Mouse (Mus musculus): ENCODE data around the gene Aicda.
"Not testable (repeated sequence)": the region's sequence is repeated elsewhere in the genome, so short reads cannot be mapped to it uniquely, and the experiment has no call there.

Gene Aicda

DNA sequence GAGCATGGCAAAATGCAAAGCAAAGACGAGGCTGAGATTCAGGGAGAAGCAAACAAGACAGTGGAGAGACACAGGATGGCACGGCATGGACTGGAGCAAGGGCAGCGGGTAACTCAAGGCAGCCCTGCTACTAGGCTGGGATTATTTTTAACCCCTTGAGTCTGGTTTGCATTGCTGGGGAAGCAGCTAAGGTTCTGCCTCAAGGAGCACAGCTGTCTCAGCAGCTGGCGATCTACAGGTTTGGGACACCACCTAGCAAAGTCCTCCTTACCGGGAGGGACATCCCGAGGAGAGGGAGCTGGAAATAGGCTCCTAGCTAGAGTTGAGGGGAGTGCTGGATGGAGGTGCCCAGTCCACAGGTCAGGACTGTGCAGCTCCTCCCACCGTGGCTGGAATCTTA lies 1.7 kb downstream of the Aicda start:
- DNase-seq (ENCODE audit: low read depth, low spot score) = no peak

DNA sequence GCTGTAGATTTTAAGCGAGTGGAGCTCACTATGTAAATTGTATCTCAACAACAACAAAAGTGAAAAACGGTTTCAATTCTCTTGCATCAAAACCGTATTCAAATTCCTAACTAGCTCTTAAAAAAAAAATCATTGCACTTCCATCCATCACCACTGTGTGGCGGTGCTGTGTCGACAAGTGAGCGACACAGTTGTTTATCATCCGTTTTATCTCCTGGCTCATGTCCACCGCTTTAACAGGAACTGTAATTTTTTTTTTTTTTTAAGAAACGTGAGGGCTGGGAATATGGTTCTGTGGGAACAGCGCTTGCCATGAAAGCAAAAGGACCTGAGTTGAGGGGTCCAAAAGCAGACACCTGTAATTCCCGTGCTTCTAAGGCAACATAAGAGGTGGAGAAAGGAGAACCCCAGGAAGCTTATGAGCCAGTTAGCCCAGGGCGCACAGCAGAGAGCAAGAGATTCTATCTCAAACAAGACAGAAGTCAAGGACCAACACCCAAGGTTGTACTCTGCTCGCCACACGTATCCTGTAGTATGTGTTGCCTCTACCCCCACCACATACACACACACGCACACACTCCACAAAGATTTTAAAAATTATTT lies 3.5 kb downstream of the Aicda start:
- DNase-seq (ENCODE audit: low read depth, low spot score) = peak; percentile 35

DNA sequence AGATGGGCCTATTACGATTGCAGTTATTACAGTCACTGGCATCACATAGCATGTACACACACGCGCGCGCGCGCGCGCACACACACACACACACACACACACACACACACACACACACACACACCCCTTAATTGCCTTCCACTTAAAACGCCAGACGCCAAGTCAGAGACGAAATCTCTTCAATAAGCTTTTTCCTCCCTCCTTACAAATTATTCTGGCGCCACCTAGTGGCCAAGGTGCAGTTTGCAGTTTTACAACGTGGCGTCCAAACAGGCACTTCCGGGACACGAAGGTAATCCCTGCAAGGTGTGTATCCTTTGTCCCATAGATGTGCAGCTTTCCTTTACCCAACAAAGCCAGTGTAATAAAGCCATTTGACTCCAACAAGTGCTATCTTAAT lies 6.8 kb downstream of the Aicda start:
- peak; percentile 80 for DNase-seq (ENCODE audit: low read depth, low spot score)

DNA sequence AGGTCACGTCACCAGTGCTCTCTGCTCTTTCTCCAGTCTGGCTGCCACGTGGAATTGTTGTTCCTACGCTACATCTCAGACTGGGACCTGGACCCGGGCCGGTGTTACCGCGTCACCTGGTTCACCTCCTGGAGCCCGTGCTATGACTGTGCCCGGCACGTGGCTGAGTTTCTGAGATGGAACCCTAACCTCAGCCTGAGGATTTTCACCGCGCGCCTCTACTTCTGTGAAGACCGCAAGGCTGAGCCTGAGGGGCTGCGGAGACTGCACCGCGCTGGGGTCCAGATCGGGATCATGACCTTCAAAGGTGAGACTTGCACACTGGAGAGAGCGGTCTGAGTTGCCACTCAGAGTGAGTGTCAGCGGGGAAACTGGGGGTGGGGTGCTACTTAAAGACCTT lies 7.4 kb downstream of the Aicda start:
- DNase-seq (ENCODE audit: low read depth, low spot score) = no peak

DNA sequence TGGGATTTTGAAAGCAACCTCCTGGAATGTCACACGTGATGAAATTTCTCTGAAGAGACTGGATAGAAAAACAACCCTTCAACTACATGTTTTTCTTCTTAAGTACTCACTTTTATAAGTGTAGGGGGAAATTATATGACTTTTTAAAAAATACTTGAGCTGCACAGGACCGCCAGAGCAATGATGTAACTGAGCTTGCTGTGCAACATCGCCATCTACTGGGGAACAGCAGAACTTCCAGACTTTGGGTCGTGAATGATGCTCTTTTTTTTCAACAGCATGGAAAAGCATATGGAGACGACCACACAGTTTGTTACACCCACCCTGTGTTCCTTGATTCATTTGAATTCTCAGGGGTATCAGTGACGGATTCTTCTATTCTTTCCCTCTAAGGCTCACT lies 8.9 kb downstream of the Aicda start:
- peak; percentile 66 for DNase-seq (ENCODE audit: low read depth, low spot score)

DNA sequence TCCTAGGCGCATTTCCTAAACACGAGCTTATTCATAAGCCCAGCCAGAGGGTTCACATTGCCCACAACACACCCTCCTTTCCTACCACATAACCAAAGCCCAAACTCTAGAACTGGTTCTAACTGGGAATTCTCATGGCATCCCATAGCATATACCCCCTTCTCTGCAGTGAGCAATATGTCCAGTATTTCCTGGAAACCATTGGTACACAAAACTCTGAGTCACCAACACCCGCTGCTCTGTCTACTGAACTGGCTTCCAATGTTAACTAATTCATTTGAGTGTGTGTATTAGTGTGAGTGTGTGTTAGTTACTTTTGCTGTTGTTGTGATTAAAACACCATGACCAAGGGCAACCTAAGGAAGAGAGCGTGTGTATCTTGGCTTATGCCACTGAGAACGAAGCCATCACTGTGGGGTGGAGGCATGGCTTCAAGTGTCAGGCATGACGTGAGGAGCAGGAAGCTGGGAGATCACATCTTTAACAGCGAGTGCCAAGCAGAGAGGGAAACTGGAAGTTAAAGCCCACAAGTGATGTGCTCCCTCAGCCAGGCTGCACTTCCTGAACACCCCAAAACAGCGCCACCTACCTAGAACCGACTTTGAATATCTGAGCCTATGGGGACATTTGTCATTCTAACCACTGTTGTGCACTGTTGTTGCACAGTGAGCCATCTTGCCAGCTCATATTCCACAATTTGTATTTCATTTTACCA lies 11.6 kb downstream of the Aicda start:
- no peak for DNase-seq (ENCODE audit: low read depth, low spot score)

DNA sequence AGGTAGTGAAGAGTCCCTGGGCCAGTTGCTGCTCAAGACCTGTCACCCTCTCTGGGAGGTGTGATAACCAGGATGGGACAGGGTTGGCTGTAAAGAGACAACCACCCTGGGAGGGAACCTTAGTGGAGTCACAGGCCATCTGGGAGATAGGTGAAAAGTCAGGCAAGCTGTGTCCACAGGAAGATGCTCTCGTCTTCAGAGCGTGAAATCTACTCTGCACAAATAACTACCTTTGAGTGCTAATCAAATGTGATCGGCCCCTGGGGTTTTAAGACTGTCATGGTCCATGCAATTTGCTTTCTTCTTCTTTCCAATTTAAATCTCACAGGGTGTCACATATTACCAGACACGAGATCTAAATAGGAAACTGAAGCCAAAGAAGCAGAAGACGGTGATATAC lies 15.5 kb downstream of the Aicda start:
- DNase-seq (ENCODE audit: low read depth, low spot score) = no peak

DNA sequence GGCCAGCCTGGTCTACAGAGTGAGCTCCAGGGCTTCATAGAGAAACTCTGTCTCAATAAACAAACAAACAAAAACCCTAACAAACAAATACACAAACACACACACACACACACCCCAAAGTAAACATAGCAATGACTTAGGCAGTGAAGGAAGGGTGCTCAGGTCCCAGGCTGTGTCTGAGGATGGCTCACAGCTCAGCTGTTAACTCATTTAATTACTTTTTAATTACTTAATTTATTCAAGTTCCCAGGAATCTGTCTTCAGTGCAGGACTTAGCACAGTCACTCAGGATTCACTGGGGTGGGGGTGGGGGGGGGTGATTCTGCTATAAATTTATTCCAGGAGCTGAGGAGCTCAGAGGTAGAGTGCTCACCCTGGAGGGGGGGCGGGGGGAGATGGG lies 16.2 kb downstream of the Aicda start:
- no peak for DNase-seq (ENCODE audit: low read depth, low spot score)

DNA sequence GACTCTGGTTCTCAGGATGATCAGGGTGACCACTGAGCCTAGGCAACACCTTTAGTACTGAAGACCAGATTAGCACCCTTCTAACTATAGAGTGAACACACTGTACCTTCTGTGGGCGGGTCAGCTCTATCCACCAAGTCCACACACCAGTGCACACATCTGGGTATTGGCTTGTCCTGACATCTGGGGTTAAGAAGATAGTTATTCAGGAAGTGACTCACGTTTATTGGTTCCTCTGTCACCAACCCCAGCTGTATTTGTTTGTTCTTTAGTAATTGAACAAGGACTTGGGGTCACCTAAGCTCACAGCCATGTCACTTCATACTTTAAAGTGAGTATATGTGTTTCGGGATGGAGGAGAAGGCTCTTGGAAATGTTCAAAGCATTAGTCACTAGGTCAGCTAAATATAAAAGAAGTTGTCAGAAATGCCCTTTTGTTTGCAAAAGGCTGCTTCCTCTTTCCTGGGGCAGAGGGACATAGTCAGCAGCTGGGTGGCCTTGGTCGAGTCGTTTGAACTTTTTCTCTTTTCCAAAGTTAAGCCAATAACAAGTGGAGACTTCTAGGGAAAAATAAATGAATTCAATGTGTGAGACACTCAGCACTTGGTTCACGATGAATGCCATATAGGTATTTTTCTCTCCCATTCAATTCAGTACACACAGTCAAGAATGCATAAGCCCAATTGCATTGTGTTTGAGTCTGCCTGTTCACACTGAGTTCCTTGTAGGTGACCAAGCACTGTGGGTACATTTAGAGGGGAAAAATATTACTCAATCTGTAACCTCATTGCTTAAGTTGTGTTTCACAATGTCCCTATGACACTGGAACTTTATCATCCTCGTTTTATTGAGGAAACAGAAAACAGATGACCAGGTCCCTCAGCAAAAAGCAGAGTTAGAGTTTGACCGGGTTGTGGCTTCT lies 17.4 kb downstream of the Aicda start:
- DNase-seq (ENCODE audit: low read depth, low spot score) = no peak

DNA sequence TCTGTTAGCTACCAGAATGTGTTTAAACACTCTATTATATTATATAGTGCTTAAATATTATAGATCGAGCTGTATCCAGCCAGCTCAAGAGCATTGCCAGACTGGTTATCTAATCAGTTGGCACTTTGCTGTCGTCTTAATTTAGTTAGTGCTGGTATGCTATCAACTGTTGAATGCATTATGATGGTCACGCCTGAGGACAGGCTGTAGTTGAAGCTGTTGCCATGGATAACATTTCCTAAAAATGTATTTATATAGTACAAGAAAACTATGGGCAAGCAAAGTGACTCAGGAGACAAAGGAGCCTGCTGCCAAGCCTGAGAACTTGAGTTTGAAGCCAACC lies 18.0 kb downstream of the Aicda start:
- DNase-seq (ENCODE audit: low read depth, low spot score) = no peak

DNA sequence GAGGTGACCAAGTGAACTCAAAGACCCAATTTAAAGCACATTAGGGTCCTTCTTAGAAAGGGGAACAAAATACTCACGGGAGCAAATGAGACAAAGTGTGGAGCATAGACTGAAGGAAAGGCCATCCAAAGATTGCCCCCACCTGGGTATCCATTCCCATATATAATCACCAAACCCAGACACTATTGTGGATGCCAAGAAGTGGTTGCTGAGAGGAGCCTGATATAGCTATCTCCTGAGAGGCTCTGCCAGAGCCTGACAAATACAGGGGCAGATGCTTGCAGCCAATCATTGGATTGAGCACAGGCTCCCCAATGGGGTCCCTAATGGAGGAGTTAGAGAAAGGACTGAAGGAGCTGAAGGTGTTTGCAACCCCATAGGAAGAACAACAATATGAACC lies 21.4 kb downstream of the Aicda start:
- not testable (repeated sequence) for DNase-seq (ENCODE audit: low read depth, low spot score)

DNA sequence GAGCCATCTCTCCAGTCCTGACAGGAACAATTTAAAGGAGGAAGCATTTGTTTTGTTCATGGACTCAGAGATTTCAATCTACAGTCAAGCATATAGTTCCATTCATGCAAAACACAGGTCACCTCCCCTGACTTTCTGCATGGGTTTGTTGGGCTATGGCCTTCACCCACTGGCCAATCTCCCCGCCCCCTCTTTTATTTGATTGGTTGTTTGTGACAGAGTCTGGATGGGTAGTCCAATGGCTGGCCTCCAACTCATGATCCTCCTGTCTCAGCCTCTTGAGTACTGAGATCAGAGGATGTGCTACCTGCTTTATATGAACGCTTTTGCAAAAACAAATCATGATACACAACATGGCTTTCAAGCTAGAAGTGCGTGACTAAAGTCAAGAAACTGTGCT lies 23.4 kb downstream of the Aicda start:
- DNase-seq (ENCODE audit: low read depth, low spot score) = no peak

DNA sequence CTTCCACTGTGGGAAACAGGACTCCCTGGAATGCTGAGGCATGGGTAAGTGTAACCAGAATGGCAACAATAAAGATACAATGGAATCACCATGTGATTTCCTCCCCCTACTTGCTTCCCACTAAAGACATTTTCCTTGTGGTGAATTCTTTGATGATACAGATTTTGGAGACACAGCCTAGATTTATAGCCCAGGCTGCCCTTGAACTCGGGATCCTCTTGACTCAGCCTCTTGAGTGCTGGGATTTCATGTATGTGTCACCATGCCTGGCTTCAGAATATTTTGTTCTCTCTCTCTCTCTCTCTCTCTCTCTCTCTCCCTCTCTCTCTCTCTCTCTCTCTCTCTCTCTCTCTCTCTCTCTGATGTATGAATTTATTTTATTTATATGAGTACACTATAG lies 25.5 kb downstream of the Aicda start:
- DNase-seq (ENCODE audit: low read depth, low spot score) = no peak

DNA sequence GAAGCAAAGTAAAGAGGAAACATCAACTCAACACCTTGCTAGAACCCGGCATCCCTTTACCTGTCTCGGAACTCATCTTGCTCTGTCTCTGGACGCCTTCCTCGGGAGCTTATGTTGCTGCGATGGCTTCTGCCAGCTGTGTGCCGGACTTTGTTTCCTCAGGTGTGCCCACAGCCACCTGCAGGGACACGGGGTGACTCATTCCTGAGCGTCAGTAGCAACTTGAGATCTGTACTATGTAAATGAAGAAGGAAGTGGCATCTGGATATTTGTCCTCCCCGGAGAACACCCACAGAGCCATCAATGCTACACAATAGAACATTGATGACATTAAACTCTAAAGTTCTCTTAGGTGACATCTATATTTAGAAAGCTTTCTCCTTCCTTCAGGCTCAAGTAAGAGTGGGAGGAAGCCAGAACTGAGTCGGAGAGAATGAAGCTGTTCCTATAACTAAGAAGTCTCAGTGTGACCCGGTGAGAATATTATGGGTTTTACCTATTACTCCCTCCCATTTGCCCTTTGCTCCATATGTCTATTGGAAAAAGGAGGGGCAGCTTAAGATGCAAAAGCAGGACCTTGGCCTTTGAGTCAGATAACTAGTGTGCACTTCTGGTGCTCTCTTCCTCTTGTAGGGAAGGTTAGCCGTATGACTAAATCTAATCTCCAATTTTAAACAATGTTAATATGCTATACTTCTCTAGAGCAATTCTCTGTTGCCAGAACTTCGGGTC lies 37.6 kb downstream of the Aicda start:
- DNase-seq (ENCODE audit: low read depth, low spot score) = no peak

DNA sequence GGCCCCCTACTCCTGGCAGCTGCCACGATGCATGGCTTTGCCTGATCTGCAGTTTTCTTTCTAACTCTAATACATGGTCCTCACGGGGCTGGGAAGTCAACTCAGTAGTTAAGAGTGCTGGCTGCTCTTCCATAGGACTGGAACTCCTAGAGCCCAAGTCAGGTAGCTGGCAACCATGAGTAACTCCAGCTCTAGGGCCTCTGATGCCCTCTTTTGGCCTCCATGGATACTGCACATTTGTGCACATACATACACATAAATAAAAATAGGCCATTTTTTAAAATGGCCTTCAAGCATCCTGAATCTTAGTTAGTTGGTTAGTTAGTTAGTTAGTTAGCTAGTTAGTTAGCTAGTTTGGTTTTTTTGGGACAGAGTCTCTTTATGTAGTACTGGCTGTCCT lies 39.3 kb downstream of the Aicda start:
- DNase-seq (ENCODE audit: low read depth, low spot score) = no peak

DNA sequence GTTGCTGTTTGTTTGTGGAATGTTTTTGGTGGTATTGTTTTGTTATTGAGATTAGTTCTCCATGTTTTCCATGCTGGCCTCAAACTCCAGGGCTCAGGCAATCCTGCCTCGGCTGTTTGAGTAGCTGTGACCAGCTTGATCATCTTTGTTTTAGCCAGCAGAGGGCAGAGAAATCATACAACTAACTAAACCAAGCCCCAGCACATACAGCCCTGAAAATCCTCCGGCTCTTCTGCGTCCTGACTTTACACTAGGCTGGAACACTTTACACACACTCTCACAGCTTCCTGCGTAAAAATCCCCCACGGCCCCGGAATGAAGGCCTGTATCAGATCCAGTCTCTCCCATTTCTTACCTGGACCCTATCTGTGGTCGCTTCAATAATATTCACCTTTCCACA lies 42.0 kb downstream of the Aicda start:
- DNase-seq (ENCODE audit: low read depth, low spot score) = no peak

DNA sequence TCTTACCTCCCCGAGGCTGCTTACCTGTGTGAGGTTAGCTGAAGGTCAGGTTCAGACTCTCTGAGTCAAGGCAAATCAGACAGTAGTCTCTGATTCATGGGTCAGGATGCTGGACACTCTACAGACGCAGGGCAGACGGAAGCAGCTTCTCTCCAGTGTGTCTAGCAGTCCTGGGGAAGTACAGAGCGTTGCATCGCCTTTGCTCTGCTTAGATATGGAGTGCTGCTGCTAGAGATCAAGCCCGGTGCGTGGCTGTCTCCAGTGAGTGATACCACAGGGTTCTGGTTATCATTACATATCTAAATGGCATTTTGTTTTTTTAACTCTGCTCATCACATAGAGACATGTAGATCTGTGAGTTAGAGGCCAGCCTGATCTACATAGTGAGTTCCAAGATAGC lies 43.0 kb downstream of the Aicda start:
- no peak for DNase-seq (ENCODE audit: low read depth, low spot score)

DNA sequence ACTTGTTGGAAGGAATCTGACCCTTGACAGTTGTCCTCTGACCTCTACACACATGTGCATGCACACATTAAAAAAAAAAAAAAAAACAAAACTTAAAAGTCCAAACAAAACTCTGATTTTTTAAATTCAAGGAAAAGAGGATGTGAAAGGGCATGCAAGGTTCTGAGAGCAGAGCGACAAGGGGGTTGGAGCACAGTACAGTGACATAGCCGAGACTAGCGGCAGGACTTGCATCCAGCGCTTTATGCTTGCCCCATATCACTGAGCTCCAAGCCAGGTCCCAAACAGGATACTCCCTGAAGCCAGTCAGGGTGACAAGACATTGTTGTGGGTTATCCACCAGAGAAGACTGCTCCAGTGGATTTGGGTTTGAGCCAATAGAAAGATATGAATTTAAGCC lies 44.4 kb downstream of the Aicda start:
- DNase-seq (ENCODE audit: low read depth, low spot score) = no peak

DNA sequence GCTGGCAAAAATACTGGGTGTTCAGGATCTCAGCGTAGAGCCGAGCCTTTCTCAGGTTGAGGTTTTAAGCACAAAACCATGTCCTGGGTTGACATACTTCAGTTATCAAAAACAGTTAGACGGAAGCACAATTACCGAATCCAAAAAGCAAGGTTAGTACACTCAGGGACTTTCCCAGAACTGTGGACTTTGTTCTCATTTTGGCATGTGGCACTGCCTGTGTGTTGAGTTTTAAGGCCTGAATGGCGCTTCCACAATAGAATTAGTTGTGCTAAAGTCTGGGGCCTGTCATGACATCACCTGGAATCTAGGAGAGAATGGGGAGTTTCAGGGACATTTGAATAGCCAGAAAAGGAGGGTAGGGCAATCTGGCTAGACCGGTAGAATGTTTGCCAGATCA lies 44.8 kb downstream of the Aicda start:
- no peak for DNase-seq (ENCODE audit: low read depth, low spot score)

DNA sequence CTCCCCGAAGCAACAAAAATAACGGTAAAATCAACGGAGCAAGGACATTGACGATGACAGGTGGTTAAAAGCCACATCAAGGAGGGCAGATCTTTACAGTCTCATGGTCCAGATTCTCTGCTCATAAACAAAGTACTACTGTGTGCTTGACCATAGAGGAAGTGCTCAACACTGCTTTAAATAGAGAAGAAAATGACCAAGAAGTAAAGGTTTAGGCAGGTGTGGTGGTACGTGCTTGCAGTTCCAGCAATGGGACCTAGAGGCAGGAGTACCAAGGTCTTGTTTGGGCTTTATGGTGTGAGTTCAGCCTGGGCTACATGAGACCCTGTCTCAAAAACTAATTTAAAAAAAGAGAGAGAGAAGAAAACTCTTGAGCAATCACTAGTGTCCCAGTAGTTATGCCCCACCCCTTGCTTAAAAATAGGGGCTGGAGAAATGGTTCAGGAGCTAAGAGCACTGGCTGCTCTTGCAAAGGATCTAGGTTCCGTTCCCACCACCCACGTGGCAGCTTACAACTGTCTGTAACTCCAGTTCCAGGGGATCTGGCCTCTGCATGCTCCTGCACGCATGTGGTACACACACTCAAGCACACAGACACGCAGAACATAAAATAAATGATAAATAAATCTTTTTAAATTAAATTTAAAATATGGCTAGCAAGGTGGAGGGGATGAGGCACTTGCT lies 45.6 kb downstream of the Aicda start:
- no peak for DNase-seq (ENCODE audit: low read depth, low spot score)

DNA sequence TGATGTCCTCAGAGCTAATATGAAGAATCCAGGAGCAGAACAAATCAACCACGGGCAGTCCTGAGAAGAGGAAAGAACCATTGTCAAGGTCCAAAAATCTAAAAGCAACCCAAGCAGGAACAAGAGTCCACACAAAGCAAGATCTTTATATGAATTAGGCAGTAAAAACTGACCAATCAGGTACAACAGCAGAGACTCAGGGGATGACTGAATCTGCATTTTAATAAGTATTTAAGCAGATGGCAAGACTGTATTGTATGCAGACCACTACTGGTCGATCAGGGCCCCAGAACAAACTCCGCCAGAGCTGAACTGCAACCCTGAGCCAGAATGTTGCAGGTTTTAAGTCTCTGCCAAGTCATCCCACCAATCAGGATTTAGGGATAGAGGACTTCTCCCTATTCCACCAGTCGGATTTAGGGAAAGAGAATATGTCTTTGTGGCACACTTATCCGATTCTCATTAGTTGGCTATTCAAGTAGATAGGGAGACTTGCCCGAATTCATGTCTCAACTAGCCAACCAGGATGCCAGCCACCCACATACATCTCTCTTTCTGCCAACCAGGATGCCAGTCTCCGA lies 46.6 kb downstream of the Aicda start:
- DNase-seq (ENCODE audit: low read depth, low spot score) = no peak
